Mouse (Mus musculus): ENCODE data around the gene Pitpnm3. TPM values are rescaled to one million over a fixed set of nuclear protein-coding genes. Genes with fewer than 3 reads are reported as not detected.

Pitpnm3 gene
- total RNA-seq, 1 experiment from 2014 or later: 1.9 TPM

DNA sequence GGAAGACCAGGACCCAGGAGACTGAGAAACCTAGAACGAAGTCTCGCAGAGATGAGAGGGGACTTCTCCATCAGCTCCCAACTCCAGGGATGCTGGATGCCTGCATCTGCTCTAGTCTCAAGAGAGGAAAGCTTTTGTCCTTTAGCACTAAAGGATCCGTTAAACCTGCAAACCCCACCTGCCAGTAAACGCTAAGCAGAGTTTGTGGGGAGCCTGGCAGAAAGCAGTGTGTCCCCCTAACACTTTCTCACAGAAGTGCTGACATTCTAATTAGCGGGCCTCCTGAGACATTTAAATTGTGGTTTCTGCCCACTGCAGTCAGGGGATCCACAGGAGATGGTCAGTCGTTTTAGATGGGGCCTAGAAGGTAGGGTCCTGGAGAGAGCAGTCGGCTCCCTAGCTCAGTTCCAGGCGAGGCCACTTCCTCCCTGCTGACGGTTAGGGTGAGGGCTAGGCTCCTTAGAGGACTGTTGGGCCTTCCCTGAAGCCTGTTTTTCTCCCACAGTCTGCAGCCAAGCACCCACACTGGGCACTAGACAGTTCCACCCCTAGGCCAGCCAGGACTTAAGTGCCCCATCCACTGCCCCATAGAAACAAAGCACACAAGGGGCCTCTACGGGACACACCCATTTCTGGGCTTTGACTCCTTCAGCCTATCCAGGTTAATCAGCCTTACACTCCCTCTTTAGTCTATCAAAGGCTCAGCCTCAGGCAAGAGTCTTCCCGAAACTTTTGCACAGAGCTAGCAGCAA lies 829 bp upstream of the Pitpnm3 start:
- DNase-seq: no peak

DNA sequence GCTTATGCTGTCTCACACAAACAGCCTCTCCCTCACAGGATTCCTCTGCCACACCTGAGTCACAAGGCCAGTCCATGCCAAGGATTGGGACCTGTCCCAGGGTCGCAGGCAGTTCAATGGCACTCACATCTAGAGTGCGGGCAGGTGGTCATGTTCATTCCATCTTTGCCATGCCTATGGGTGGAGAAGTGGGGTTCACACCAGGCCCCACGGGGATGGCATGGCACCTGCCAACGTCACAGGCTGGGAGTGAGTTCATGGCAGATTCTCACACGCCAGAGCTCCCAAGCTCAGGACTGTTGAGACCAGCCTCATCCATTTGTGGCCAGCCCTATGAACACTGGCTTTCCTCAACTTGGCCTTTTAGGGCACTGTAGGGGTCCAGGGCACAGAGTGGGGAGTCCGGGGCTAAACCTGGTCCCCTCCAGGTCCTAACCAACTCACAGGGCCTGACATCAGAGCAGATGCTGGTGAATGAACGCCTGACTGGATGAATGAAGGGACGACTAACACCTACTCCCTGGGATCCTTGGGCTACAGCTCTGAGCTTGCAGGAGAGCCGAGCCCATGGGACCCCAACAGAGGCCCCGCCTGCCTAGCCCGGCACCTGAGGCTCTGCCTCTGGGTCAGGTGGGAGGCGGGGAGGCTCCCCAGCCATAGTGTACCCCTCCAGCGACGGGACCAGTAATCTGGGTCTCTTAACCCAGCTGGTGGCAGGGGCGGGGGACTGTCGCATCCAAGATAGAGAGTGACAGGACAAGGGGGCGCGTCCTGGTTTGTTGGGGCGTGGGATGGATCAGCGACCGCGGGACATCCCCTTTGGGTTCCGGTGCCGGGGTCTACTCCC lies 819 bp downstream of the Pitpnm3 start:
- DNase-seq: no peak

DNA sequence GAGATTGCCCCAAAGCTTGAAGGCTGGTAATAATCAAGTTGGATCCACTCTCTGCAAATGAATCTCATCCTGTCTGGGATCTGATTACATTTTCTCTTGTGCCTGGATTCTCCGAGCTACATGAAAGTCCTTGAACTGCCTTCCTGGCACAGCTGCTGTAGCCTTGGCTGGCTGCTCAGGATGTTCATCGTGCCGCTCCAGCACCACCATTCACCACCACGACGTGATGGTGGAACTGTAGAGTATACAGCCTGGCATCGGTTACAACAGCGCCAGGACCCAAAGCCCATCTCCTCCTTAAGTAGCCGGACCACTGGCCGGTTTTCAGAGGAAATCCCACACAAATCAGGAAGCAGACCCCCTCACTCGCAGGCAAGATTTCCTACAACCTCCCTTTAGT lies 2.5 kb downstream of the Pitpnm3 start:
- peak; percentile 37 for DNase-seq

DNA sequence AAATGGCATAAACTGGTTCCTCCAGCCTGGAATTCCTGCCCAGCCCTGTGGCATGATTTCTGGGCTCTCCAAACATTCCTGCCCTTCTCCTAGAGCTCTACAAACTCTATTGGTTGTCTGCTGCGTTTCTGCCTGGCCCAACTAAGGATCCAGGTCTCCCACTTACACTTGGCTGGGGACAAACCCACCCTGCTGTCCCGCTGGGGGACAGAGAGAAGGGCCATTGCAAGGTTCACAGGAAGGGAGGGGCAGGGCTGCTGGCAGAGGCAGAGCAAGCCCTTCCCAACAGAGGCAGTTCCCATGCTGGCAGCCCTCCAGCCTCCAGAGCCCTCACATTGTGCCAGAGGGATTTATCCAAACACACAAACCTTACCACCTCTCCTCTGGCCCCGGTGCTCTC lies 3.3 kb downstream of the Pitpnm3 start:
- peak; percentile 81 for DNase-seq

DNA sequence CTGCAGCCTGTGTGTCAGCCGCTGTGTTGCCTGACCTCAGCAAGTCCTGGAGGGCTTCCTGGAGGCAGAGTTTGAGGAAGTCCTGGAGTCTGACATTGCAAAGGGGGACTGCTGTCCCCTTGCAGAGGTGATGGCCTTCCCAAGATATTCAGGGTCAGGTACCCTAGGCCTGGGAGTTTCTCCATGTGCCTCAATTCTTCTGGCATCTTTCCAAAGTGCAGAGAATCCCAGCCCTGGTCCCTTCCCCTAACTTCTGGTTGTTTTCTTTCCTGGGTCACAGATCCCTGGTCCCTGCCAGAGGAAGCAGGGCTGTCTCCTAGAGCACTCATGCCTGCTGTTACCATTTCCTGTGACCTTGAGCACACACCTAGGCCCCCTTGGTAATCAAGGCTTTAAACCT lies 3.9 kb downstream of the Pitpnm3 start:
- no peak for DNase-seq

DNA sequence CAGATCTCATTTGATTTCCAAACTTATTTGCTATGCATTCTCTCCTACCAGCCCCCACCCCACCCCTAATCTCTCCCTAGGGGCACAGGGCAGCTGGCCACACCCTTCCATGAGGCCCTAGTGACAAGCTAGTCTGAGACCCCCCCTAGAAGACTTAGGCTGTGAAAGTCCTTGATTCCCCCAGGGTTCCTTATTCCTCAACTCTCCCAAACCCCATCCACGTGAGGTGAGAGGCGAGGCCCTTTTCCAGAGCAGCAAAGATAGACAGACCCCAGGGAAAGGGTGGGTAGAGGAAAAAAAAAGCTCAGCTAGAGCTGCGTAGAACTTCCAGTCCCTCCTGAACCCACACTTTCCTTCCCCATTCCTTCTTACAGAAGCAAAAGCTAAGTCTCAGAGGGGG lies 4.7 kb downstream of the Pitpnm3 start:
- no peak for DNase-seq

DNA sequence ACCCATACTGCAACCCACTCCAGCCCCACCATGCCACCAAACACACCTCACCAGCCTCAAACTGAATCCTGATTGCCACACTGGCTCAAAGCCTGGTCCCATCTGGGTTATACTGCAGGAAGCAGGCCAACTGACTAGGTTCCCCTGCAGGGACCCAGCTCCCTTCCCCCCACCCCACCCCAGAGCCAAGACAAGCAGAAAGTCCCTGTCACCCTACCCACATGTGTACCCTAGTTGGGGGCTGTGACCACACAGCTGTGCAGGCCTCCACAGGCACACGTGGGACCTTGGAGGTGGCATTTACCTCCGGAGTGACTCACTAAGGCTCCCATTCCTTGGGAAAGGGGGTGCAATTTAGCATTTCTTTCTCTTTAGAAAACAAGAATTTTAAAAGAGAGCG lies 5.1 kb downstream of the Pitpnm3 start:
- no peak for DNase-seq

DNA sequence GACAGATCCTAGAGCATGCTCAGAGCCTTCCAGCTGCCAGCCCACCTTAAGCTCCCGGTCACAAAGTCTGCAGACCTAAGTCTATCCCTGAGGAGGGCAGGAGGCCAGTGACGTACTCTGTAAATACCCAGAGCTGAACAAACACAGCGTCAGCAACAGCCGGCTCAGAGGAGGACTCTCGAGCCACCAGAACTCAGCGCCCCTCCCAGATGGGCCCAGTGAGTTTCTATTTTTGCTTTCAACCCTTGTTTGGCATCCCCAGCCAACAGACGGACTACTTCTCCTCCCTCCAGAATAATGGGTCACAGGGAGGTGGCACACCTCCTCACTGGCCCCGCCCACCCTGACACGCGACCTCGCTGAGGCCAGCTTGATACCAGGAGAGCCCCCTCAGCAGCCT lies 5.6 kb downstream of the Pitpnm3 start:
- peak; percentile 25 for DNase-seq

DNA sequence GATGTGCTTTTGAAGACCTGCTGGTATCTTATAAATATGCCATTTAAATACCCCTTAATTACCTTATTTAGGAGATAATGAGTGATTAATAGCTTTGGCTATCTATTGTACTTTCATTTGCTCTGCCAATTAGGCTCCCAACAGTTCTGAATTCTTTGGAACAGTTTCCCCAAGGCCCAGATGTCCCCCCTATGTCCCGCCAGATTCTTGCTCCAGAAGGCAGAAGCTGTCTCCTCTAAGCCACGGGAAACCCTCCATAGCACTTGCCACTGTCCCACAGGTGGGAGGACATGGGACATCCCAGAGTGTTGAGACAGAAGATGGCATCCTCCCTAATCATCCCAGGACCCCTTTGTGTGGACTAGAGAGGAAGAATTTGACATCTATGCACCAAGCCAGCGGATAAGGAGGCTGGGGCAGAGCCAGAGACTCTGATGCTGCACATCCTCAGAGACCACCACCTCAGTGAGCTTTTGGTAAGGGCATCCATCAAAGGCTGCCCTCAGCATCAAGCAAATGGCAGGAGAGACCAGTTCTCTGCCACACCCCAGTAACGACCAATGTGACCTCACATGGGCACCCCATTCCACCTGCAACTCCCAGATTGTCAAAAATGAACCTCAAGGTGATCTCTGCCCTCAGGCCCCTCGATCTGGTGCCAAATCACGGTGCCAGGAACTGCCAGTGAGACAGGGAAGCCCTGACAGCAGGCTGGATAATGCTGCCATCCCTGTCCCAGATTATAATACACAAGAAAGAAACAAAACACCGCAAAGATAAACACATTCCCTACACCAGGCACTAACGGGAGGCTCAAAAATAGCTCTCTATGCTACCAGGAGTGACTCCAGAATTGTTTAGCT lies 6.3 kb downstream of the Pitpnm3 start:
- no peak for DNase-seq

DNA sequence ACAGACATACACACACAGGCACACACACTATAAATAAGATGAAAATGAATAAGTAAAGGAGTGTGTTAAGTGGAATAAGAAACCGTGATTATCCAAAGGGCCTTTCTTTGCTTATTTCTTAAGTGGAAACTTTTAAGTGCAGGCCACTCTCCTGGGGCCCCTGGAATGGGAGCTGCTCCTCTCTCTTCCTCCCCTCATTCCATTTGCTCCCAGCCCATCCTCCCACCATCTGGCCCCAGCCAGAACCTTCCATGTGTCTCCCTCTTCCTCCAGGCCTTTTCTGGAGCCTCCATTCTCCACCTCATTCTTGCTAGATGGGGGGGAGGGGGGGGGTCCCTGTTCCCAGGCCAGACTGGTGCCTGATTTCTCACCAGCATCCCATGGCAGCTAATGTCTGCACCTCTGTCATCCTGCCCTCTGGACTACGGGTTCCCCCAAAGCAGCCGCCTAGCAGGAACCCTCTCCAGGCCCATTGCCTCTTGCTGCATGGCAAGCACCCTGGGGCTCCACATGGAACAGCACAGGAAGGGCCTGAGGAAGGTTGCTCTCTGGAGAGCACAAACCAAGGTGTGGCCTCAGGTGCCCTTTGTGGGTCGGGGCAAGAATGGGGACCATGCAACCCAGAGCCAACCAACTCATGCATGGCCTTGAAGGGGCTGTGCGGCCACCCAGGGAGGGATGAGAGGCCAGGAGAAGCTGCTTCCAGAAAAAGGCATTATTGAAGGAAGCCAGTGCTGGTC lies 8.0 kb downstream of the Pitpnm3 start:
- DNase-seq: no peak

DNA sequence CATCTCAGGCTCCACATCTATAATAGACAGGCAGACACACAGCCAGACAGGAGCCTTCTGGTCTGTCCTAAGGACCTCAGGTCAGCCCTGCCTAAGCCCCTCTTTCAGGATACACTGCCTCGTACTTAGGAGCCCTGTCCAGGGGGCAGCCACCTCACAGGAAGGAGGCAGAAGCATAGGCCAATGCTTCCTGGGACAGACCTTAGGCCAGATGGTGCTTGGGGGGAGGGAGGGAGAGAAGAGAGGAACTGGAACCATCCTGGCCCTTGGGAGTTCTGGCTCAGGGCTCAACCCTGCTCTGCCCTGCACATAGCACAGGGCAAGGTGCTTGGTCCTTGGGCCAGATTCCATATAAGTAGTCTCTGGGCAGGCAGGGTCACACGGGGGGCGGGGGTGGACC lies 9.8 kb downstream of the Pitpnm3 start:
- DNase-seq: no peak

DNA sequence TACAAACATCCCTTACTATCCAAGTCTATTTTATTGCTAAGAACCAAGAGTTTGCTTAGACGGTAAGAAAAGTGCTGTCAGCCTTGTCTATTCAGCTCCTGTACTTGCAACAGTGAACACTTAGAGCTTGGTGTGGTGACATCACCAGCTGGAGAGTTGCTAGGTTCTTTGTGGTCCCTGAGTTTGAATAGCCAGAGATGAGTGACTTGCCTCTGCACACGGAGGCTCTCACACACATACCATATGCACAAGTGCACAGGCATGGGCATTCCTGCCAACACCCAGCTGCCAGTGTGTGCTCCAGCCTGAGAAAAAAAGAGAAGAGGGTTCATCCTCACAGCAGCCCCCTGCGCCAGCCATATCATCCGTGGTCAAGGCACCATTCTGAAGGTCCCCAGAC lies 12.0 kb downstream of the Pitpnm3 start:
- no peak for DNase-seq

DNA sequence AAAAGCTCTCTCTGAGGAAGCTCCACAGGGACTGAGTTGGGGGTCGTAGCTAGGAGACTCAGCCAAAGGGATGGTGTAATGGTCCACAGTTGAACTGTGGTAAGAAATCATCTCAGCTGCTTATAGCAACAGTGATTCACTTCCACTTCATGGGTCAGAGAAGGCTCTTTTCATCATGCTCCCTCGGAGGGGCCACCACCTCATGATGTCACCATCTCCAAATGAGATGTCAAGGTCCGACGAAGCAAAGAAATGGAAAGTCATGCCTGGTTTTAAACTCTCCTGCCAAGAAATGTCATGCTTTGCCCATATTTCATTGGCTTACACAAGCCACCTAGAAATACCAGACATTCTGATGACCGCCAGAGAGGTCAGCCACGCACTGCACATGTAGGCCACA lies 15.2 kb downstream of the Pitpnm3 start:
- DNase-seq: no peak

DNA sequence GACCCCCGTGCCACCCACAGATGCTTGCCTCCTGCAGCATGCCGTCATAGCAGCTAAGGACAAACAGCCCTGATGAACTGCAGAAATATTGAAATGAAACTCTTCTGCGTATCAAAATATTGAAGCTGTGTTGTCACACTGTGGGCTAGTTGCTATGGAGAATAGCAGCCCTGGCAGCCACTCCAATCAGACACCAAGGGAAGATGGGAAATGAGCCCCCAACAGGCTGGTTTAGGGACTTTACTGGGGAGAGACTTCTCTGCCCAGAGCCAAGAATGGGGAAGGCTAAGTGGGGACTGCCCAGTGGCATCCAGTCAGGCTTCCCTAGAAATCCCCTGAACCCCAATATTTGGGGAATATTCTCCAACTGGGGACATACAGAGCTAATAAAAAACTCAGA lies 16.9 kb downstream of the Pitpnm3 start:
- no peak for DNase-seq

DNA sequence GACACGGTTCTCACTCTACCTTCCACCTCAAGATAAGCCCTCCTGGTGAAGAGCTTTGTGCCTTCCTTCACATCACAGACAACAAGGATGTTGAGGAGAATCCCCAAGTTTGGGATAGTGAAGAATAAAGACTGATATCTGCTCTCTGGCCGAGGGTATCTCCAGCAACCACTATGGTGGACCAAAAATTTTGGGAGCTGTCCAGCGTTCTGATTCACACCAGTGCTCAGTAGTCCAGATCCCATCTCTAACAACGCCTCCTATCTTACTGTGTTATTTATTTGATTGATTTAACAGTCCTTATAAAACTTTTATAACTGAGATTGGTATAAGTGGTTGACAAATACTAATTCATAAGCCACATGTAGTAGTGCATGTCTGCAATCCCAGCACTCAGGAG lies 22.3 kb downstream of the Pitpnm3 start:
- DNase-seq: no peak

DNA sequence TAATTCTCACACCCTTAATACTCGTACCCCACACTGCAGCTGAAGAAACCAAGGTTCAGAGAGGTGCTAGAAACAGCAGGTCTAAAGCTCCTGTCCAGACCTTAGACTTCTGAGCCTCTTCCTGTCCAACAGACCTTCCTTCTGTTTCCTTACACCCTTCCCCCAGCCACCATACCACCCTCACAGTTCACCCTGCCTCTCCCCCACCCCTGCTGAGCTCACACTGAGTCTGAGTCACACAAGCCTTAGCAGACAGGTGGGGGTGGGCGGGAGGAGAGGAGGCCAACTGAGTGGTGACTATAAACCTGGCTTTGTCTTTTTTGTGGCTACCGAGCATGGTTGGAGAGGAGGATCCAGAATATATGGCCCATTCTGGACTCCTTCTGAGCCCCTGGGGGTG lies 24.9 kb downstream of the Pitpnm3 start:
- no peak for DNase-seq

DNA sequence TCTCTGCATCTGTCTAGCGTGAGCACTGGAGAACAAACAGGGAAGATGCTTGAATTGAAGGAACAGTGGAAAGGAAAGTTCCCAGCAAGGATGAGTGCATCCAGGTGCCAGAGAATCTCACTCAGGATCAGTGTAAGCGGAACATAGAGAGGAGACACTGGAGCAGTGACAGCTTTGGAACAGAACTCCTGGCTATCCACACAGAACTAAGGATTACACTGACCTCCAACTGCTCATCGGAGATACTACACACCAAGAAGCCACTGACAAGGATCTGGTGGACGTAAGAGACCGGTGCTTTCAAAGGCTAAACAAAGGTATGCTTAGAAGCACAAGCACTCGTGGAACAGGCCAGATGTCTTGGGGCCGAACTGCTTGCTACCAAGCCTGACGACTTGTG lies 31.4 kb downstream of the Pitpnm3 start:
- DNase-seq: no peak

DNA sequence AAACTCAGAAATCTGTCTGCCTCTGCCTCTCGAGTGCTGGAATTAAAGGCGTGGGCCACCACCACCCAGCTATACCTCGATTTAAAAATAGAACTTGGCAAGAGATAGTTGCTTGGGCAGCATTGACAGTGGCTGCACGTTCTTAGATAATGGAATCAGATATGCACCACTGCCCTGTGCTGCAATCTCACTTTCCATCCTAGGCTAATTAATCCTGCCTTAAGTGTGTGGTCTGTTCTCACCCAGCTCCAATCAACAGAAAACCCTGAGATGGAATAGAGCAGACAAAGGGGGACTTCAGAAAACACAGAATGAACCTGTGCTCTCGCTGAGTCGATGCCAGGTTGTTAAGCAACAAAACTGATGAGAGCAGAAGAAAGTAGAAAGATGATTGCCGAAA lies 32.0 kb downstream of the Pitpnm3 start:
- DNase-seq: no peak

DNA sequence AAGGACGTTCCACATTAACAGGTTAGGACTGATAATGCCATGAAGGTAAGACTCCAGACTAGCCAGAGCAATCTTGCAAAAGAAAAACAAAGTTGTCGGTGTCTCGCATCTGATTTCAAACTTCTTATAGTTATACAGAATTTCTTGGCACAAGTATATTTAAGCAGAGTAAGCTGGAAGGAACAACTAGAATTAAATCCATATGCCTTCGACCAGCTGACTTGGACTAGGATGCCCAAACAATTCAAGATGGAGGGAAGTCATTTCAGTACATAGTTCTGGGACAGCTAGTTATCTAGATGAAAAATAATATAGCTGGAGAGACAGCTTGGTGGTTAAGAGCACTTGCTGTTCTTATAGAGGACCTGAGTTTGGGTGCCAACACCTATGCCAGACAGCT lies 34.6 kb downstream of the Pitpnm3 start:
- no peak for DNase-seq

DNA sequence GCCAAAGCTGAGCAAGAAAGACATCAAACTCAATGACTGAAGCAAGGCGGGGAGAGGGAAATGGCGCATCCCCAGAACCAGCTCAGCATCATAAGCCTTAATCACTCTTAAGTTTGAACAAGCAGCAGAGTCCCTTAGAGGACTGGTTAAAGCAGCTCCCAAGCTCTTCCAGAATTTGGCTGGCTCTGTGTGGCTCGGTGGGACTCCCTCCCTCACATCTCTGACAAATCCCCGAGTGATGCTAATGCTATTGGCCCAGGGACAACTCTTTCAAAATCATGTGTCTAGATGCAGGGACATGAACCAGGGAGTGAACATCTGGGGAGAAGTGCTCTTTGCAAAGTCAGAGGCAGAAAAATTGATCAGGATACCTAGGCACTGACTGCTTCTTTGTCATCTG lies 36.4 kb downstream of the Pitpnm3 start:
- DNase-seq: no peak

DNA sequence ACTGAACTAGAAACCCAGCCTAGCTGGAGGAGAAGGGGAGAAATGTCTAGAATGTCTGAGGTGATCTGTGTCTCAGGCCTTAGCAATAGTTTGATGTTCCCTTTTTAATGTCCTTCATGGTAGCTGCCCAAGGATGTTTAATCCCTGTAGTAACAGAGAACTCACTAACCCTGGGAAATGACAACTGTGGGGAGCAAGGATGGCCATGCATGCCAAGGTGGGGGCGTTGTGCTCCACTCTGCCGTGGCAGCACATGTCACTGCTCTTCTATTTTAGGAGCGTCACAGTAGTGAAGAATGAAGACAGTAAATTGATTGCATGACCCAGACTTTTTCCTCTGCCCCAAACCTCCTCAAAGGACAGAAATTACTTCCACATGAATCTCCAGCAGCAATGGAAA lies 37.6 kb downstream of the Pitpnm3 start:
- no peak for DNase-seq

DNA sequence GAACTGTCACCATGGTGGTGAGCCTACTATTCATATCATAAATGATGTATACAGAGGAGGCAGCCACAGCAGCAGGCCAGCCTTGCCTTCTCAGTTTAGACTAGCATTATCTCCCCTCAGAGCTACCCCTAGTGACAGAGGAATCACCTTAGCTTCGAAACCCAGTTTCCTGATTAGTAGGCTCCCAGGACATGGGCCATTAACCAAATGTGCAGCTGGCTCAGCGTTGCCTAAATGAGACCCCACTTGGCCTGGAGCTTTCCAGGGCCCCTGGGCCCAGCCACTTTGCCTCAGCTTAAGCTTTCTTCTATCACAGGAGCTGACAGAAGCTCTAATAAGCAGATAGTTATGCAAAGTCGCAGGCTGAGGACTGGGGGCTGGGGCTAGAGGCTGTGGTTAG lies 39.6 kb downstream of the Pitpnm3 start:
- DNase-seq: no peak
